Mouse (Mus musculus): ENCODE measurements at regions not wholly inside any gene's neighbourhood (a gene's known extent, or its start where the extent isn't known, plus 50 kb on each side); places are given as distances from the start of the nearest gene placed in this dataset.

GRCm38 (mm10) chr8:76137219-76137618 is 688.7 kb downstream of the Iqcm start:
- no peak for DNase-seq
- Histone ChIP-seq H3K36me3 (ENCODE audit: control insufficient read depth, insufficient read depth, low read length) (no peaks in the 10 kb centered on the region), H3K9ac (ENCODE audit: low read depth, low read length) (no peak overlapping the region), H3K27me3 (ENCODE audit: control insufficient read depth, insufficient read depth, low read length) (no peaks in the 10 kb centered on the region), H3K4me1 (ENCODE audit: control insufficient read depth, insufficient read depth, low read length) (no peaks in the 10 kb centered on the region), H3K4me3 (no peak overlapping the region), H3K79me2 (replicated peaks; ENCODE audit: control insufficient read depth, insufficient read depth, low read length) (no peaks in the 10 kb centered on the region), H3K27ac (no peak overlapping the region)
- 75% methylated on average over 4 of the region's 4 CpGs for WGBS
- no peak for TF ChIP-seq EP300 (IDR thresholded peaks at IDR 0.05; ENCODE audit: insufficient read depth, low read depth, low read length)
- TF ChIP-seq POLR2A (IDR thresholded peaks at IDR 0.05; ENCODE audit: insufficient read depth, low read depth, low read length) = no peak
- no peak for TF ChIP-seq CTCF (IDR thresholded peaks at IDR 0.05)
- intact Hi-C loops (cut with DNase I) = no loop called here

- no peak for DNase-seq
- no peak overlapping the region for H3K27ac ChIP-seq
- H3K4me1 ChIP-seq (ENCODE audit: control insufficient read depth, insufficient read depth, low read length) = no peaks in the 10 kb centered on the region
- H3K27me3 ChIP-seq (ENCODE audit: control insufficient read depth, insufficient read depth, low read length) = no peaks in the 10 kb centered on the region
- H3K4me3 ChIP-seq = no peak overlapping the region
- 47% methylated on average over 4 of the region's 4 CpGs for WGBS
- no peak overlapping the region for H3K9ac ChIP-seq (ENCODE audit: low read depth, low read length)
- TF ChIP-seq EP300 (IDR thresholded peaks at IDR 0.05; ENCODE audit: insufficient read depth, low read depth, low read length) = no peak
- TF ChIP-seq CTCF (IDR thresholded peaks at IDR 0.05) = no peak
- no peak for TF ChIP-seq POLR2A (IDR thresholded peaks at IDR 0.05; ENCODE audit: insufficient read depth, low read depth, low read length)
- no peaks in the 10 kb centered on the region for H3K36me3 ChIP-seq (ENCODE audit: control insufficient read depth, insufficient read depth, low read length)
- H3K79me2 ChIP-seq (replicated peaks; ENCODE audit: control insufficient read depth, insufficient read depth, low read length) = no peaks in the 10 kb centered on the region
- intact Hi-C loops (cut with DNase I) = no loop called here
Observed at GRCm38 (mm10) chr8:76148681-76149080, 700.2 kb downstream of the Iqcm start.

- 73% methylated on average over 3 of the region's 3 CpGs for WGBS
Observed at GRCm38 (mm10) chr8:76182520-76182919, 716.7 kb upstream of the Nr3c2 start.

GRCm38 (mm10) chr8:76183836-76184235 is 715.4 kb upstream of the Nr3c2 start:
- no peaks in the 10 kb centered on the region for H3K79me2 ChIP-seq (replicated peaks; ENCODE audit: control insufficient read depth, insufficient read depth, low read length)
- no peak for DNase-seq
- H3K4me1 ChIP-seq (ENCODE audit: control insufficient read depth, insufficient read depth, low read length) = no peaks in the 10 kb centered on the region
- H3K36me3 ChIP-seq (ENCODE audit: control insufficient read depth, insufficient read depth, low read length) = no peaks in the 10 kb centered on the region
- H3K9ac ChIP-seq (ENCODE audit: low read depth, low read length) = no peak overlapping the region
- H3K27me3 ChIP-seq (ENCODE audit: control insufficient read depth, insufficient read depth, low read length) = no peaks in the 10 kb centered on the region
- TF ChIP-seq POLR2A (IDR thresholded peaks at IDR 0.05; ENCODE audit: insufficient read depth, low read depth, low read length) = no peak
- TF ChIP-seq CTCF (IDR thresholded peaks at IDR 0.05) = no peak
- TF ChIP-seq EP300 (IDR thresholded peaks at IDR 0.05; ENCODE audit: insufficient read depth, low read depth, low read length) = no peak
- H3K27ac ChIP-seq = no peak overlapping the region
- no peak overlapping the region for H3K4me3 ChIP-seq
- intact Hi-C loops (cut with DNase I) = no loop called here

More at GRCm38 (mm10) chr8:76182520-76182919, 716.7 kb upstream of the Nr3c2 start:
- Histone ChIP-seq H3K27ac (no peak overlapping the region), H3K27me3 (ENCODE audit: control insufficient read depth, insufficient read depth, low read length) (no peaks in the 10 kb centered on the region), H3K4me3 (no peak overlapping the region), H3K4me1 (ENCODE audit: control insufficient read depth, insufficient read depth, low read length) (no peaks in the 10 kb centered on the region), H3K36me3 (ENCODE audit: control insufficient read depth, insufficient read depth, low read length) (no peaks in the 10 kb centered on the region), H3K79me2 (replicated peaks; ENCODE audit: control insufficient read depth, insufficient read depth, low read length) (no peaks in the 10 kb centered on the region), H3K9ac (ENCODE audit: low read depth, low read length) (no peak overlapping the region)
- intact Hi-C loops (cut with DNase I) = no loop called here
- TF ChIP-seq EP300 (IDR thresholded peaks at IDR 0.05; ENCODE audit: insufficient read depth, low read depth, low read length) (no peak), CTCF (IDR thresholded peaks at IDR 0.05) (no peak), POLR2A (IDR thresholded peaks at IDR 0.05; ENCODE audit: insufficient read depth, low read depth, low read length) (no peak)
- no peak for DNase-seq

- 76% methylated on average over 5 of the region's 5 CpGs for WGBS
- TF ChIP-seq EP300 (IDR thresholded peaks at IDR 0.05; ENCODE audit: insufficient read depth, low read depth, low read length) = no peak
- TF ChIP-seq CTCF (IDR thresholded peaks at IDR 0.05) = no peak
- no peak for TF ChIP-seq POLR2A (IDR thresholded peaks at IDR 0.05; ENCODE audit: insufficient read depth, low read depth, low read length)
- H3K4me3 ChIP-seq = no peak overlapping the region
Observed at GRCm38 (mm10) chr8:76187293-76187692, 711.9 kb upstream of the Nr3c2 start.

GRCm38 (mm10) chr8:76211891-76212290 is 687.4 kb upstream of the Nr3c2 start:
- no peak for DNase-seq
- no peaks in the 10 kb centered on the region for H3K27me3 ChIP-seq (ENCODE audit: control insufficient read depth, insufficient read depth, low read length)
- no peak overlapping the region for H3K27ac ChIP-seq
- 77% methylated on average over 4 of the region's 4 CpGs for WGBS
- H3K4me3 ChIP-seq = no peak overlapping the region
- H3K4me1 ChIP-seq (ENCODE audit: control insufficient read depth, insufficient read depth, low read length) = no peaks in the 10 kb centered on the region
- H3K9ac ChIP-seq (ENCODE audit: low read depth, low read length) = no peak overlapping the region
- H3K36me3 ChIP-seq (ENCODE audit: control insufficient read depth, insufficient read depth, low read length) = no peaks in the 10 kb centered on the region
- intact Hi-C loops (cut with DNase I) = no loop called here
- no peak for TF ChIP-seq CTCF (IDR thresholded peaks at IDR 0.05)
- no peak for TF ChIP-seq POLR2A (IDR thresholded peaks at IDR 0.05; ENCODE audit: insufficient read depth, low read depth, low read length)
- TF ChIP-seq EP300 (IDR thresholded peaks at IDR 0.05; ENCODE audit: insufficient read depth, low read depth, low read length) = no peak
- H3K79me2 ChIP-seq (replicated peaks; ENCODE audit: control insufficient read depth, insufficient read depth, low read length) = no peaks in the 10 kb centered on the region

More at GRCm38 (mm10) chr8:76187293-76187692, 711.9 kb upstream of the Nr3c2 start:
- H3K4me1 ChIP-seq (ENCODE audit: control insufficient read depth, insufficient read depth, low read length) = no peaks in the 10 kb centered on the region
- no peak overlapping the region for H3K27ac ChIP-seq
- H3K36me3 ChIP-seq (ENCODE audit: control insufficient read depth, insufficient read depth, low read length) = no peaks in the 10 kb centered on the region
- no peaks in the 10 kb centered on the region for H3K79me2 ChIP-seq (replicated peaks; ENCODE audit: control insufficient read depth, insufficient read depth, low read length)
- intact Hi-C loops (cut with DNase I) = no loop called here
- H3K9ac ChIP-seq (ENCODE audit: low read depth, low read length) = no peak overlapping the region
- DNase-seq = no peak
- H3K27me3 ChIP-seq (ENCODE audit: control insufficient read depth, insufficient read depth, low read length) = no peaks in the 10 kb centered on the region
